Mouse (Mus musculus) G1E (cell line): Measurements from ENCODE around the gene Acad12.

Experiments
- CTCF ChIP-seq: IDR thresholded peaks from 2 replicates; pipeline ENCODE4 v1.5.1; 2012; ENCODE audit warnings: low read depth, low read length, inconsistent platforms, mixed read lengths
- GATA1 ChIP-seq: IDR thresholded peaks from 2 replicates; pipeline ENCODE4 v1.6.1; 2012; ENCODE audit warnings: borderline replicate concordance, low read length, inconsistent platforms, mixed read lengths
- GATA2 ChIP-seq: IDR thresholded peaks from 2 replicates; pipeline ENCODE4 v1.6.1; 2012; ENCODE audit warnings: low read depth, low read length, inconsistent platforms, borderline replicate concordance
- POLR2AphosphoS5 ChIP-seq: IDR thresholded peaks from 2 replicates; pipeline ENCODE4 v1.6.1; 2012; ENCODE audit warnings: low read depth, low read length, inconsistent platforms; ENCODE audit not compliant: insufficient replicate concordance
- TAL1 ChIP-seq: conservative IDR thresholded peaks from 2 replicates; pipeline ENCODE4 v1.6.1; 2012; ENCODE audit warnings: low read depth, low read length, inconsistent platforms, mixed read lengths

GRCm38 (mm10) chr5:121591417-121592063 is 27.2 kb downstream of the Acad12 start:
- TF ChIP-seq CTCF (no peak), TAL1 (no peak), GATA2 (no peak), GATA1 (no peak), POLR2AphosphoS5 (no peak)
